Mouse (Mus musculus): ENCODE data around the gene Usp22. TPM values are rescaled to one million over a fixed set of nuclear protein-coding genes. Genes with fewer than 3 reads are reported as not detected.

The Usp22 gene
- polyA plus RNA-seq, 1 experiment from 2014 or later = 141 TPM

DNA sequence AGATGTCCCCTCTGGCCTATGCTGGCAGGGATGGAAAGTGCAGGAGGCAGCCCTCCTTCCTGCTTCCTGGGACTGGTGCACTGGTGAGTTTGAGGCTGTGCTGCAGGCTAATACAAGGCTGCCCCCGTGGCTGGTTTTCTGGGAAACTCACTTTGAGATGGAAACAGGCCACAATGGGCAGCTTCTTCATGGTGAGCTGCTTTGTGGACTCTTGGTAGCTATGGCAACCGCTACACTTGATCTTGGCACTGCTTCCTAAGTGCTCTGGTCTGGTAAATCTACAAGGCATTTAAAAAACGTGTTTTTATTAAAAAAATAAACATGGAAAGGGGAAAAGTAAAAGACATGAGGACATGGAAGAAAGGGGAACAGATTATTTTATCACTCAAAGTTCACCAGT lies 16.7 kb downstream of the Usp22 start:
- ATAC-seq (ENCODE audit: insufficient number of reproducible peaks, low FRiP score, low TSS enrichment, low read depth) = no peak
- H3K4me2 ChIP-seq = no peak overlapping the region
- no peaks in the 10 kb centered on the region for H3K4me1 ChIP-seq
- peaks cover 99% of the 10 kb centered on the region for H3K36me3 ChIP-seq
- no peaks in the 10 kb centered on the region for H3K27me3 ChIP-seq
- 79% methylated on average over 3 of the region's 3 CpGs for WGBS
- no peak overlapping the region for H3K4me3 ChIP-seq
- H3K9me3 ChIP-seq = no peaks in the 10 kb centered on the region
- H3K27ac ChIP-seq = no peak overlapping the region
- H3K9ac ChIP-seq = no peak overlapping the region

DNA sequence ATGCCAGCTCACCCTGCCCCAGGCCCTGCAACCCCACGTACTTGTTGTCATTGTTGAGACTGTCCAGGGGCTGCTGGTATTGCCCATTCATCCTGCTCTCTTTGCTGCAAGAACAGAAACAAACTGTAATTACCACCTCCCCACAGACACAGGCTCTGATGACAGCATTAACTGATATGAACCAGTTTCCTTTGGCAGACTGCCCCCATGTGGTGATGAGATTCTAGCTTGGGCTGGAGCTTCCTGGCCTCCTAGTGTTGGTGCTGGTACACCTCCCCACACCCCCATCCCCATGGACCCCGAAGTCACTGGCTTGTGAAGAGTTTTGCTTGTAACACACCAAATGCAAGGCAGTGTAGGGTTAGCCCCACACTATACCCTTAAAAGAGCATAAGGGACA lies 19.1 kb downstream of the Usp22 start:
- Histone ChIP-seq H3K27me3 (no peaks in the 10 kb centered on the region), H3K9me3 (no peaks in the 10 kb centered on the region), H3K27ac (no peak overlapping the region), H3K9ac (no peak overlapping the region), H3K36me3 (peaks cover 92% of the 10 kb centered on the region), H3K4me1 (no peaks in the 10 kb centered on the region), H3K4me2 (no peak overlapping the region), H3K4me3 (no peak overlapping the region)
- WGBS = 92% methylated on average over 2 of the region's 2 CpGs
- ATAC-seq (ENCODE audit: insufficient number of reproducible peaks, low FRiP score, low TSS enrichment, low read depth) = no peak

GRCm38 (mm10) chr11:61150233-61151001 lies 24.4 kb downstream of the Usp22 start:
- H3K9me3 ChIP-seq = no peaks in the 10 kb centered on the region
- H3K36me3 ChIP-seq = peaks cover 40% of the 10 kb centered on the region
- H3K4me2 ChIP-seq = no peak overlapping the region
- H3K27me3 ChIP-seq = peaks cover 29% of the 10 kb centered on the region
- 66% methylated on average over 6 of the region's 6 CpGs for WGBS
- no peak overlapping the region for H3K4me3 ChIP-seq
- H3K4me1 ChIP-seq = peaks cover 10% of the 10 kb centered on the region
- no peak overlapping the region for H3K9ac ChIP-seq
- no peak overlapping the region for H3K27ac ChIP-seq
- no peak for ATAC-seq (ENCODE audit: insufficient number of reproducible peaks, low FRiP score, low TSS enrichment, low read depth)

DNA sequence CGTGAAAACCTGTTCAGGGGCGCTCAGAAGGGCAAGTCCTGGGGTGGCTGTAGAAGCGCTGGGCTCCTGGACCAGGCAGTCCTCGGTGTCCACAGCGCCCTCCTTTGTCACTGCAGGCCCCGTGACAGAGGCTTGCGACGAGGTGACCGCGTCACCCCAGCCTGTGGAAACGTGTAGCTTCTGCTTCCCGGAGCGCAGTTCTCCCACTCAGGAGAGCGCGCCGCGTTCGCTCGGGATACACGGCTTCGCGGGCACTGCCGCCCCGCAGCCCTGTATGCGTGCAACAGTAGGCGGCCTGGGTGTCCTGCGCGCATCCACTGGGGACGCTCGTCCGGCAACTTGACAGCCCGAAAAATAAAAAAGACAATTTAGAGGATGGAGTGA lies 27.6 kb downstream of the Usp22 start:
- H3K4me2 ChIP-seq = peak overlapping the region; percentile 67
- peak; percentile 26; the same call in 1 of the 2 replicates for ATAC-seq (ENCODE audit: insufficient number of reproducible peaks, low FRiP score, low TSS enrichment, low read depth)
- H3K27me3 ChIP-seq = peaks cover 29% of the 10 kb centered on the region
- peak overlapping the region; percentile 33 for H3K4me3 ChIP-seq
- no peak overlapping the region for H3K27ac ChIP-seq
- 0 out of 2 replicates have a peak overlapping the region, but pooled peaks have one; percentile 17 for H3K9ac ChIP-seq
- no peaks in the 10 kb centered on the region for H3K9me3 ChIP-seq
- 4% methylated on average over 32 of the region's 32 CpGs for WGBS
- H3K4me1 ChIP-seq = peaks cover 10% of the 10 kb centered on the region
- H3K36me3 ChIP-seq = peaks cover 9% of the 10 kb centered on the region

DNA sequence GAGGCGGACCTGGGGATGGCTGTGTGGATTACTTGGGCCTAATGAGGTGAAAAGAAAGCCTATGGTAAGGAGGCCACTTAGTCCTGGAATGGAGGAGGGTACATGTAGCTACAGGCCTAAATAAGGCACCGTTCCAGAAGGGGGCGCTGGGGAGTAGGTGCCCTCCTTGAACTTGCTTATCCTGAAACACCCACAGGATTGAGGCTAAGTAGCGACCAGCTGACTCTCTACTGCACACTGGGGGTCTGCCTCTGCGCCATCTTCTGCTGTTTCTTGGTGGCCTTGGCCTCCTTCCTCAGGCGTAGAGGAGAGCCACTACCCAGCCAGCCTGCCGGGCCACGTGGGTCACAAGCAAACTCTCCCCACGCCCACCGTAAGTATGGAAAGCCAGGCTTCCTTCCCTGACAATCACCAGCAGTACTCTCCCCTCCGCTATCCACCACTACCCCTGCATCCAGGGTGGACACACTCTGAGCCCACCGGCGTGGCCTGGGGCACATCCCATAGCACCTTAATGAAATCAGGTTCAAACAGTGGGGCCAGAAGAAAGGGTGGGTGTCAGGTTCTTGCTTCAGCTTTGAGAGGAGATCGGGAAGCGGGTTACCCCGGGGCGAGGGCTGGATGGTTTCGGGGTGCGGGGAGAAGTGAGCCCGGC lies 28.1 kb downstream of the Usp22 start:
- ATAC-seq (ENCODE audit: insufficient number of reproducible peaks, low FRiP score, low TSS enrichment, low read depth) = 0 out of 2 replicates have a peak, but pooled peaks have one; percentile 48
- H3K4me3 ChIP-seq = peak overlapping the region; percentile 33
- 0 out of 2 replicates have a peak overlapping the region, but pooled peaks have one; percentile 17 for H3K9ac ChIP-seq
- peaks cover 4% of the 10 kb centered on the region; the same call in 1 of the 2 replicates for H3K36me3 ChIP-seq
- H3K27ac ChIP-seq = no peak overlapping the region
- H3K27me3 ChIP-seq = peaks cover 29% of the 10 kb centered on the region
- H3K4me1 ChIP-seq = peaks cover 10% of the 10 kb centered on the region
- 21% methylated on average over 20 of the region's 20 CpGs for WGBS
- H3K9me3 ChIP-seq = no peaks in the 10 kb centered on the region
- peak overlapping the region; percentile 67 for H3K4me2 ChIP-seq

- Histone ChIP-seq H3K27ac (no peak overlapping the region), H3K27me3 (peaks cover 29% of the 10 kb centered on the region), H3K36me3 (no peaks in the 10 kb centered on the region), H3K4me2 (no peak overlapping the region), H3K9ac (no peak overlapping the region), H3K9me3 (no peaks in the 10 kb centered on the region), H3K4me3 (no peak overlapping the region), H3K4me1 (peaks cover 10% of the 10 kb centered on the region)
- 67% methylated on average over 8 of the region's 8 CpGs for WGBS
- ATAC-seq (ENCODE audit: insufficient number of reproducible peaks, low FRiP score, low TSS enrichment, low read depth) = no peak
Observed at GRCm38 (mm10) chr11:61145551-61145950, 29.3 kb downstream of the Usp22 start.

GRCm38 (mm10) chr11:61143564-61144469 lies 31.0 kb downstream of the Usp22 start:
- Histone ChIP-seq H3K9me3 (no peaks in the 10 kb centered on the region), H3K9ac (no peak overlapping the region), H3K27me3 (peaks cover 29% of the 10 kb centered on the region), H3K4me2 (no peak overlapping the region), H3K27ac (no peak overlapping the region), H3K4me1 (peaks cover 10% of the 10 kb centered on the region), H3K4me3 (no peak overlapping the region), H3K36me3 (no peaks in the 10 kb centered on the region)
- 72% methylated on average over 7 of the region's 7 CpGs for WGBS
- ATAC-seq (ENCODE audit: insufficient number of reproducible peaks, low FRiP score, low TSS enrichment, low read depth) = no peak

DNA sequence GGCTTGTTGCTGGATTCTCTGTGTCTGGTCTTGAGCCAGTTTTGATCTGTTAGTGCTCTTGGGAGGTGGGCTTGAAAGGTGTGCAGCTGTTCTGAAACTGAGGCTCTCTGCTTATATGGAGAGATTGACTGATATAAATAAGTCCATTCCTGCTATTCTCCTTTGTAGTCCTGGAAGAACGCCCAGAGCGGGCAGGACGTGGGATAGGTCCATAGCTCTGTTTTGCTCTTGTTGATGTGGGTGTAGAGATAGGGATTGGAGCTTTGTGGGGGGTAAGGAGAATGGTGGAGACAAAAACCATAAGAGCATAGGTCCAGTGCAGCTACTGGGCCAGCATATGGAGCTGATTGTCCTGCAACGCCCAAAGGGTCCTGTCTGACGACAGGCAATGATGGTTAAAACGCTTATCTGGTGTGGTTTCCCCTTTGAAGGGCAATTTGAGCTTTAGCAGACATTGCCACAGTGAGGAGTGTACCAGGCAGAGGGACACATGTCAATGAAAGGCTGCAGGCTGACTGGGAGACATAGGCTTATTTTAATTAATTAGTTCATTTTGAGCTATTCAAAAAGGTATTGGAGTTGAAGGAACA lies 31.8 kb downstream of the Usp22 start:
- H3K4me1 ChIP-seq = peaks cover 10% of the 10 kb centered on the region
- H3K36me3 ChIP-seq = no peaks in the 10 kb centered on the region
- peaks cover 24% of the 10 kb centered on the region for H3K27me3 ChIP-seq
- WGBS = 51% methylated on average over 6 of the region's 6 CpGs
- H3K9ac ChIP-seq = no peak overlapping the region
- no peak overlapping the region for H3K4me3 ChIP-seq
- no peak for ATAC-seq (ENCODE audit: insufficient number of reproducible peaks, low FRiP score, low TSS enrichment, low read depth)
- no peak overlapping the region for H3K4me2 ChIP-seq
- H3K27ac ChIP-seq = no peak overlapping the region
- H3K9me3 ChIP-seq = no peaks in the 10 kb centered on the region

DNA sequence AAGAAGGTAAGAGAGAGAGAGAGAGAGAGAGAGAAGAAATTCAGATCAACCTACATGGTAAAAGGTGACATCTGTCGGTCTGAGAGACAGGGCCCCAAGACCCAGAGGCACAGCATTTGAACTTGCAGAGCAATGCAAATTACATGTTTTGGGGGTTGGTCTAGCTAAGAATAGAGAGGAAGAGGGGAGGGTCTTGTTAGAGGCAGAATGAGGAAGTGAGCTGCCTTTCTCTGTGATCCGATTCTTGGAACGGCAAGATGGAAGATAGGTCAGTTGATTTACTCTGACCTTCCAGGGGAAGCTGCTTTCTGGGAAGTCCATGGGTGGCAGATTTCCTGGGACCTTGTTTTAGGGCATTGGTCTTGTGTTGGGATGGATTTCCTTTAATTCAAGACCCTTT lies 32.6 kb downstream of the Usp22 start:
- Histone ChIP-seq H3K27ac (no peak overlapping the region), H3K9ac (no peak overlapping the region), H3K36me3 (no peaks in the 10 kb centered on the region), H3K27me3 (peaks cover 17% of the 10 kb centered on the region), H3K4me3 (no peak overlapping the region), H3K4me2 (no peak overlapping the region), H3K4me1 (peaks cover 7% of the 10 kb centered on the region), H3K9me3 (no peaks in the 10 kb centered on the region)
- no peak for ATAC-seq (ENCODE audit: insufficient number of reproducible peaks, low FRiP score, low TSS enrichment, low read depth)
- WGBS = 75% methylated on average over 3 of the region's 3 CpGs

DNA sequence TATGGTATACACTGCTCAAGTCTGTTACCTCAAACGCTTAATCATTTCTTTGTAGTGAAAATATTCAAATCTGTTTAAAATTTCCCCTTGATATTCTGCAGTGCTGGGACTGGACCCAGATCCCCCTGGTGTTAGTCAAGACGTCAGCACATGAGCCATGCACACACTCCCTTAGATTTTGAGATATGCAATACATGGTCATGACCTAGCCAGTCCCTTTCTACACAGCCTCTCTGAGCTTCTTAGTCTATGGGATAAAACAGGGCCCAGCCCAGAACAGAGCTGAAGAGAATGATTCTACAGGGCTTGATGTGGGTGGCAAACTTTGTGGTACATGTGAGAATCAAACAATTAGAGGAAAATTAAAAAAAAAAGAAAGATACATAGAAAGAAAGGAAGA lies 33.2 kb downstream of the Usp22 start:
- no peak overlapping the region for H3K27ac ChIP-seq
- WGBS = 80% methylated on average over 2 of the region's 2 CpGs
- 0 out of 2 replicates have a peak, but pooled peaks cover under 1% of the 10 kb centered on the region for H3K4me1 ChIP-seq
- H3K36me3 ChIP-seq = no peaks in the 10 kb centered on the region
- H3K27me3 ChIP-seq = peaks cover 11% of the 10 kb centered on the region; the same call in 1 of the 2 replicates
- no peak overlapping the region for H3K9ac ChIP-seq
- no peaks in the 10 kb centered on the region for H3K9me3 ChIP-seq
- no peak overlapping the region for H3K4me2 ChIP-seq
- no peak overlapping the region for H3K4me3 ChIP-seq
- no peak for ATAC-seq (ENCODE audit: insufficient number of reproducible peaks, low FRiP score, low TSS enrichment, low read depth)

- Histone ChIP-seq H3K27me3 (no peaks in the 10 kb centered on the region), H3K4me2 (no peak overlapping the region), H3K4me1 (no peaks in the 10 kb centered on the region), H3K9ac (no peak overlapping the region), H3K36me3 (no peaks in the 10 kb centered on the region), H3K27ac (no peak overlapping the region), H3K4me3 (no peak overlapping the region), H3K9me3 (no peaks in the 10 kb centered on the region)
- no peak for ATAC-seq (ENCODE audit: insufficient number of reproducible peaks, low FRiP score, low TSS enrichment, low read depth)
- 77% methylated on average over 2 of the region's 2 CpGs for WGBS
Observed at GRCm38 (mm10) chr11:61132943-61133342, 41.9 kb downstream of the Usp22 start.

Measured in limb, embryonic 15.5 days (tissue).